Mouse (Mus musculus): ENCODE measurements around the gene Acrv1. TPM values are rescaled to one million over a fixed set of nuclear protein-coding genes. Genes with fewer than 3 reads are reported as not detected.
"Not testable (repeated sequence)": the region's sequence is repeated elsewhere in the genome, so short reads cannot be mapped to it uniquely, and the experiment has no call there.

Gene Acrv1
- not detected for total RNA-seq (2021)

- no peak for DNase-seq
Measured at GRCm38 (mm10) chr9:36692920-36693319, at the start of gene Acrv1. Acrv1 (plus strand) TSS chr9:36693220.

GRCm38 (mm10) chr9:36643276-36643675 lies 49.7 kb upstream of the Acrv1 start, which contains the start of gene A630095E13Rik:
A630095E13Rik (minus strand) TSS chr9:36643376.
- intact Hi-C loops (cut with DNase I); DNase-seq: not testable (repeated sequence)

More at GRCm38 (mm10) chr9:36692920-36693319, at the start of gene Acrv1:
- intact Hi-C loops (cut with DNase I) = no loop called here

DNA sequence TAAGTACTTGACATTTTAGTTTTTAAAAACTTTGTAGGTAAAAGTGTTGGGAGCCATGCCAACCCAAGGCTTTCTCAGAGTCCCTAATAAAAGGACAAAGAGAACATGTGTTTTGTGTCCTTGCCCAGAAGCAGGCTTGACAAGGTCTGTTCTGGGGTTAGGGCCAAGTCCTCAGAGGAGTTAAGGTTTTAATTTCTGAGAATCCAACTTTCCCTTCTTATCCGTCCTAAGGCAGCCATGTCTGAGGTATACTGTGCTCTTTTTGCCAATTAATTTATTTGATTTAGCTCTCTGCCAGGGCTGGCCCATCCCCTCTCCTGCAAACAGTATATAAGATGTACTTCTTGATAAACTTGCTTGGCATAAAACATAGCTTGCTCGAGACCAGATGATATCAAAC lies 11.6 kb upstream of the Acrv1 start:
- DNase-seq = no peak
- intact Hi-C loops (cut with DNase I) = loop anchor here (10.0 kb wide), 1 partner anchor 247 kb away; the partner anchor contains the start of gene Gm7257

GRCm38 (mm10) chr9:36687329-36687728 lies 5.7 kb upstream of the Acrv1 start:
- intact Hi-C loops (cut with DNase I) = loop anchor here (5.0 to 10.0 kb wide), 2 partner anchors 253 to 1095 kb away; partner anchors contain the start of gene Gm7257
- no peak for DNase-seq

GRCm38 (mm10) chr9:36694276-36694675 lies 1.3 kb downstream of the Acrv1 start:
- no peak for DNase-seq
- intact Hi-C loops (cut with DNase I) = no loop called here

- DNase-seq = no peak
- intact Hi-C loops (cut with DNase I) = no loop called here
Measured at GRCm38 (mm10) chr9:36705923-36706322, 12.9 kb downstream of the Acrv1 start.

GRCm38 (mm10) chr9:36707304-36707703 lies 14.3 kb downstream of the Acrv1 start:
- intact Hi-C loops (cut with DNase I) = no loop called here
- DNase-seq = no peak

DNA sequence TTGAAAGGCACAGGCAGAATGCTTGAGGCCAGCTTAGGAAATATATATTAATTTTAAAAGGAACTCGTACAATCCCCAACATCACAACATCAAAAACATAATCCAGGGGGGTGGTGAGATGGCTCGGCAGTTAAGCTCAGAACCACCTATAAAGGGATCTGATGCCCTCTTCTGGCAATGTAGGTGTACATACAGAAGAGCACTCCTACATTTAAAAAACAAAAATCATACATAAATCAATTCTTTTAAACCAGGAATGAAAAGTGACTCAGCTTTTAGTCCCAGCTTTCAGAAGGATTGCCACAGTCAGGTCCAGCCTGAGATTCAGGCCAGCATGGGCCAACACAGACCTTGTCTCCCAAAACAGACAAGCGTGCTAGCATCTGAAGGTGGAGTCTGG lies 23.6 kb downstream of the Acrv1 start:
- intact Hi-C loops (cut with DNase I) = no loop called here
- no peak for DNase-seq

- peak; percentile 91 to 93 for DNase-seq
- intact Hi-C loops (cut with DNase I) = loop anchor here (2.0 kb wide), 1 partner anchor 40 kb away; the partner anchor contains the start of gene Stt3a
Measured at GRCm38 (mm10) chr9:36726131-36727033, 33.4 kb downstream of the Acrv1 start.

- DNase-seq = no peak
- intact Hi-C loops (cut with DNase I) = loop anchor here (2.0 kb wide), 1 partner anchor 40 kb away; the partner anchor contains the start of gene Stt3a
Measured at GRCm38 (mm10) chr9:36727034-36727755, 34.2 kb downstream of the Acrv1 start, which contains the start of gene Chek1. Chek1 (minus strand) TSS chr9:36727065.

Other genes with a start within 250 kb of the Acrv1 start
- not detected for gene Gm9513, start 217.6 kb upstream of the Acrv1 start, total RNA-seq (2021)
- gene Gm5615, start 151.3 kb upstream of the Acrv1 start, total RNA-seq (2021) = not detected
- not detected for gene Gm17689, start 110.6 kb upstream of the Acrv1 start, total RNA-seq (2021)
- gene A630095E13Rik, start 49.8 kb upstream of the Acrv1 start, total RNA-seq (2021) = not detected
- under 1 TPM; 0.11 to 0.25 TPM for gene Chek1, start 33.8 kb downstream of the Acrv1 start, total RNA-seq (2021)
- 10 to 100 TPM; 57.8 to 64.9 TPM for gene Stt3a, start 74.5 kb downstream of the Acrv1 start, total RNA-seq (2021)
- 10 to 100 TPM; 80.8 to 82.1 TPM for gene Ei24, start 104.2 kb downstream of the Acrv1 start, total RNA-seq (2021)
- gene Fez1, start 128.6 kb downstream of the Acrv1 start, total RNA-seq (2021) = 1 to 10 TPM; 1.0 to 1.7 TPM